Mouse (Mus musculus): ENCODE measurements around the gene Klhl34. TPM values are rescaled to one million over a fixed set of nuclear protein-coding genes. Genes with fewer than 3 reads are reported as not detected.

The Klhl34 gene
- polyA plus RNA-seq (2015; fragmentation: Nextera tagmentation; extraction: Ambion mirVana), result not detected in 2 replicates

DNA sequence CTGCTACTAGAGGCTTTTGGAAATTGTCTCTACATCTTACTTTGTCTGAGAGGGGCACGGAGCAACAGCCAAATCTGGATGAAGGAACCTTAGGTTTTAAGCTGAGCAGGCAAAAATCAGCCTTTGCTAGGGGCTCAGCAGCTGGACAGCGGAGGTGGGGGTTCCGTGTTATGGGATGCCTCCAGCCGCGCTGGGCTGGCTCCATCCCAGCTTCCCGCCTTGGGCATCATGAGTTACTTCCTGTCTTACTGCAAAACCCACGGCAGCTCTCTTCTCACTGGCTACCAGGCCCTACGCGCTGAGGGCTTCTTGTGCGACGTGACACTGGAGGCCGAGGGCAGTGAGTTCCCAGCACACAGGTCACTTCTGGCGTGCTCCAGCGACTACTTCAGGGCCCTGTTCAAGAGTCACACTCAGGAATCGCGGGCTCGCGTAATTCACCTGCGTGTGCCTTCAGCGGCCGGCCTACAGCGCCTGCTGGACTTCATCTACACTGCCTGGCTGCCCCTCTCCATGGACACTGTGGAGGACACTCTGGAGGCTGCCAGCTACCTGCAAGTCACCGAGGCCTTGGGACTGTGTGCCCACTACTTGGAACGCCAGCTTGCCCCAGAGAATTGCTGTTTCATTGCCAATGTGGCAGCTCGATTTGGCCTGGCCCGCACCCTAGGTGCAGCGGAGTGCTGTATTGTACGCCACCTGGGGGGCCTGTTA lies at the start of gene Klhl34:
Klhl34 (plus strand) TSS at position 229 of the 714 bp plus-strand sequence.

Other genes with a start within 250 kb of the Klhl34 start
- gene Yy2, start 249.4 kb upstream of the Klhl34 start, polyA plus RNA-seq (2015; fragmentation: Nextera tagmentation; extraction: Ambion mirVana), result 1.6 TPM in 2 replicates
- 7.0 and 7.3 TPM in 2 replicates for gene Mbtps2, start 219.7 kb upstream of the Klhl34 start, polyA plus RNA-seq (2015; fragmentation: Nextera tagmentation; extraction: Ambion mirVana)
- 1.6 and 2.5 TPM in 2 replicates for gene Smpx, start 119.5 kb upstream of the Klhl34 start, polyA plus RNA-seq (2015; fragmentation: Nextera tagmentation; extraction: Ambion mirVana)
- gene Cnksr2, start 224.9 kb downstream of the Klhl34 start, polyA plus RNA-seq (2015; fragmentation: Nextera tagmentation; extraction: Ambion mirVana), result 0.02 TPM in 1 of 2 replicates, not detected in the other